Mouse (Mus musculus) gastrocnemius, adult 18-20 months (tissue): ENCODE results near the gene Cad. TPM values are rescaled to one million over a fixed set of nuclear protein-coding genes. Genes with fewer than 3 reads are reported as not detected.
A peak's percentile ranks its signal among the peaks of the same experiment; 100 is the strongest.

Experiments used
- DNase-seq: peaks from one replicate; pipeline ENCODE4 v3.0.0; 2021; ENCODE audit warnings: low spot score
- total RNA-seq, 2 experiments: library from RNA; stranded (reverse); gene quantifications; 2 replicates each; pipeline ENCODE4 v1.2.3; 2021

Gene Cad
- total RNA-seq, 2 experiments from 2014 or later: 21.0 to 24.9 TPM

DNA sequence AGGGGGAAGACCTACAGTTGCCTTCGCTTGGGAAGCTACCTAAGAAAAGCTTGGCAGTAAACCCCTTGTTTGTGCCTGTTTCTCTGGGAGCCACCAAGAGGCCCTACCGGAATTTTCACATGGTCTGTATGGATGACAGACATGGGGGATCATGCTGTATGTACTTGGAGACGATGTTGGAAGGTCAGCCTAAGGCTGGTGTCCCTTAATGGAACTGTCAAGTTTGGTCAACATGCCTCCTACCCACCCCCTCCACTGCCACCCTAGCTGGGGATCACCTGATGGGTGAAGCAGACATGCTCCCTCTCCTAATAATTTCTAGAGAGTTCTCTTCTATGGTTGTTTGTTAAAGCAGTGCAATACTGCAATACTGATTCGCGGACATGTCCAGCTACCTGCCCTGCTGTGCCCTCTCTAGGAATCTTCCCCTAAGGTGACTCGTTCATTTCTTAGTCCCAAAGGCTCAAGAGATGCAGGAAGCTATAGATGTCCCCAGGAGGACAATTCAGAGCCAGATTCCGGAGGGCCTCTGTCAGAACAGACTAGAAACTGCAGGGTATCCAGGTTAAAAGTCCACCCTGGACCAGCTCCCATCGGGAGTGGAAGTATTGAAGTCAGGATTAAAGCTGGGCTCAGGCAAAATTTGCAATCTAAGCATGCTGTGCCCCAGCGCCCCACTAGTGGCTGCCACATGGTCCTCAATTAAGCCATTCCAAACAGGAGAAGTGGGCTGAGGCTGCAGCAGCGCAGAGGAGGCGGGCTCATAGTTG, 41.3 kb downstream of the Cad start:
- no peak for DNase-seq

DNA sequence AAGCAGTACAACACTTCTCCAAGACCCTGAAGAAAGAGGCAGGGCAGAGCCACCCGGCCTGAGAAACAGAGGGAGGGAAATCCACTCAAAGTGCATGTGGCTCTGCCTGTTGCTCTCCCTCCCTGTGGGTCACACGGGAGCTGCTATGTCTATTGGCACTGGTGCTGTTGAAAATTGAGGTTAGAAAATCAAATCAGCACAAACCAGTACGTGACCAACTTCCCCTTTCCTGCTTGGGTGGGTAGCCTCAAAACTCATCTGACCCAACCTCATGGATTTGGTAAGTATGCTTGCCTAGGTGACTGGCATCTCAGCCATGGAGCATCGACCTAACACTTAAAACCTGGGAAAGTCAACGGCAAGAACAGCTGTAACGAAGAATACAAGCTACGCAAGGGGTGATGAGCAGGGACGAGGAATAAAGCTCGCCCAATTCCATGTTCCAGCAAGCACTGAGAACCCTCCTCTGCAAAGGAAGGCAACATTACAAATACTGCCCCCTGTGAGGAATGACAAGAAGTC, 51.3 kb downstream of the Cad start, which contains the start of gene Dnajc5g:
Gene Dnajc5g (plus strand): TSS at position 472 of the 522 bp plus-strand sequence.
- DNase-seq: no peak

DNA sequence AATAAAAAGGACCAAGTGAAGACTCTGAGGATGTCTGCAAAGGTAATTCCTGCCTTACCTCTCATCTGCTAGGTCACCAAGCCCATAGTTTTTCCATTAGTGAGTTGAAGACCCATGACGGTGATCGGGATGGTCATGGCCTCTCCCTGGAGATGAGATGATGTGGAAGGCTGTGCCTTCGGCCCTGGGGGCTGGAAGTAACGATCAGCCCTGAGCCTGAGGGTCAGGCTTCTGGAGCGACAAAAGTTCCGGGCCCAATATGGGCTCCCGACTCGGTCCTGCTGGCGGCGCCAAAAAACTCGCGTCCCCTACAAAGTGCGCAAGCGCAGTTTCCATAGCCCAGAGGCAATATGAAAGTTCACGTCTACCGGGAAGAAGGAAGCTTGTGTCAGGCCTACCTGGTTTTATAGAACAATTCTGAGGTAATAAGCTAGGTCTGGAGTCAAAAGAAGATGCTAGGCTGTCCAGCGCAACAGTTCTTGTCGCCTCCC, 53.5 kb downstream of the Cad start, which contains the start of gene Slc30a3:
Gene Slc30a3 (minus strand): TSS at position 238 of the 491 bp plus-strand sequence.
- DNase-seq: no peak

DNA sequence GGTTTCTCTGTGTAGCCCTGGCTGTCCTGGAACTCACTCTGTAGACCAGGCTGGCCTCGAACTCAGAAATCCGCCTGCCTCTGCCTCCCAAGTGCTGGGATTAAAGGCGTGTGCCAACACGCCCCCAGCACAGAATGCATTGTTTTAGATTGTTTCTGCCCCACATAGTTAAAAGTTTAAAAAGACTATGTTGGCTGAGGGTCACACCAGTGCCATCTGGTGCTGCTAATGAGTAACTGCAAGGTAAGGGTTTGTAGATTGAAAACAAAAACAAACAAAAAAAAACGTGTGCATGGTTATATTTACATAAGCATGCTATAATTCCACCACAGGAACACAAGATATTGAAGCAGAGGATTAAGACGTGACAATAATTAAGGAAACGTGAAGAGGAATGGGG, 56.2 kb downstream of the Cad start:
- DNase-seq: no peak

DNA sequence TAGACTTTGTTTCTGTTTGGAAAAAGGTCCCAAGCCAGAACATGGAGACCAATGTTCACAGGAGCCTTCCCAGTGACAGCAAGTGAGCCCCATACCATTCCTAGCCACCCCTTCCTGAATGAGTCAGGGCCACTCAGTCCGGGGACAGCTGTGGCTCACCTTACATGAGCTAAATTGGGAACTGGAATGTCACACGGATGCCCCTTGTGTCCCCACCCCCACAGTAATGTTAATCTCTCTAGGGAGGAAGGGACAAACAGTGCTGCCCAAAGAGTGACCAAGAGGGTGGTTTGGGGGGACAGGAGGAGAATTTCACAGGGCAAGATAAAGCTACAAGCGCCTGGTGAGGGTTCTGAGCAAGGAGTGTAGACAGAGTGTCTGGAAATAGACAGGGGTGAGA, 61.8 kb downstream of the Cad start, which contains the start of gene Trim54:
Gene Trim54 (plus strand): TSS at position 359 of the 400 bp plus-strand sequence.
- DNase-seq: peak; percentile 85

DNA sequence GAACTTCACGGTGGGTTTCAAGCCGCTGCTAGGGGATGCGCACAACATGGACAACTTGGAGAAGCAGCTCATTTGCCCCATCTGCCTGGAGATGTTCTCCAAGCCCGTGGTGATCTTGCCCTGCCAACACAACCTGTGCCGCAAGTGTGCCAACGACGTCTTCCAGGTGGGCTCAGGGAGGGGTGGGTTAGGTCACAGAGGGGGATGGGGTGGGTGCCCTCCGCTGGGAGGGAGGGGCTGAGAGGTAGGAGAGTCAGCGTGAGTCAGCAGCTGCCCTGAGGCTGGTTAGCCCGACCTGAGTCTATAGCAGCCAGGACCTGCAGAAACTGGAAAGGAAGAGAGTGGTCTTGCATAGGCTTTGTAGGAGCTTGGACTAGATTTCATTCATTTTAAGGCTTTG, 62.3 kb downstream of the Cad start:
- no peak for DNase-seq

DNA sequence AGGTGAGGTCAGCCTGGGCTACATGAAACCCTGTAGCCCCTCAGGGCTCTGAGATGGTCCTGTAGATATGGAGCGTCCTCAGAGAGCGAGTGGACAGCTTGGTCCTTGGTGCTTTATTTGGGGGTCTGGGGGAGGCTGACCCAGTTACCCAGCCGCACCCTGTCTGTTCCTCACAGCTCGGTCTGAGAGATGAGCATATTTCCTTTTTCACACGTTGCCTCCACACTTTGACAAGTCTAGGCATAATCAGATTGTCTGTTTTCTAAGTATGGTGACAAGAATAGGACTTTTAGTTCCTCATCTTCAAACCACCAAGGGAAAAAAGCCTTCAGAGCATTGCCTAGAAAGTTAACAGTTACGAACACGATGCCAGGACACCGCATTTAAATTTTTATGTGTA, 66.5 kb downstream of the Cad start:
- DNase-seq: no peak

DNA sequence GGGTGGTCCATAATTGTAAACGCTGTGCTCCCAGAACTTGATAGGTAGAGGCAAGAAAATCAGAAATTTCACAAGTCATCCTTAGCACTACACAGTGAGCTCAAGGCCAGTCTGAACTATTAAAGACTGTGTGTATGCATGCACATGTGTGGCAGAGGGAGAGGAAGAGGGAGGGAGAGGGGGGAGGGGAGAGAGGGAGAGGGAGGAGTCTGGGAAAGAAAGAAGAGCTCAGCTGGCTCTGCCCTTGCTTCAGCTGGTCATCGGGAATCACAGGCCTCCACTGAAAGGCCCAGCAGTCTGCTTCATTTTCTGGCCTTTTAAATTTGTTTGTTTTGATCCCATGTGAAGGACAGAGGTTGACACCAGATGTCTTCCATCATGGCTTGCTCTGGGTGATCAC, 68.9 kb downstream of the Cad start:
- no peak for DNase-seq

DNA sequence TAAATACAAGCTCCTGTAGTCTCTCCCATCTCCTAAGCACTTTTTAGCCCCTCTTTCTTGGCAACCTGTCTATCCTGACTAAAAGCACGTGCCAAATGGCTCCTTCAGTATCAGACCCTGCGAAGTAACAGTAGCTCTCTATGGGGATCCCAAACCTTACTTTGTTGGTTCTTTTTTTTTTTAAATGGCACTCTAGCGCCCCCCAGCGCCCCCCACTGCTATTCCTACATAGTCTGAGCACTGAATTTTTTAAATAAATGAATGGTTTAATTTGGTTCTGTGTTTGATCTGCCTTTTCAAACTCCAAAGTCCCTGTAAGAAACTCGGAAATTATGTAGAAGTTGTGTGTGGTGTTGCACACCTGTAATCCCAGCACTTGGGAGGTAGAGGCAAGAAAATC, 71.5 kb downstream of the Cad start:
- no peak for DNase-seq

Other genes with a start within 250 kb of the Cad start
- 10 to 100 TPM; 90.8 to 91.0 TPM for gene Mapre3, start 240.1 kb upstream of the Cad start, total RNA-seq
- gene Tmem214, start 186.8 kb upstream of the Cad start, total RNA-seq: 10 to 100 TPM; 28.8 to 29.7 TPM
- 1 to 10 TPM; 2.1 to 3.4 TPM for gene Agbl5, start 166.1 kb upstream of the Cad start, total RNA-seq
- 100 to 1,000 TPM; 110 to 114 TPM for gene Ost4, start 147.0 kb upstream of the Cad start, total RNA-seq
- gene Emilin1, start 141.4 kb upstream of the Cad start, total RNA-seq: 1 to 10 TPM; 2.5 to 4.4 TPM
- gene Khk, start 133.3 kb upstream of the Cad start, total RNA-seq: 10 to 100 TPM; 36.5 to 36.6 TPM
- 1 to 10 TPM; 3.0 to 3.9 TPM for gene Cgref1, start 109.2 kb upstream of the Cad start, total RNA-seq
- 10 to 100 TPM; 70.5 to 78.2 TPM for gene Preb, start 94.4 kb upstream of the Cad start, total RNA-seq
- under 1 TPM; 0.07 to 0.21 TPM for gene Tcf23, start 86.1 kb upstream of the Cad start, total RNA-seq
- 10 to 100 TPM; 45.3 to 45.4 TPM for gene Atraid, start 6.5 kb upstream of the Cad start, total RNA-seq
- 1 to 10 TPM; 4.3 to 5.7 TPM for gene Slc5a6, start 5.9 kb upstream of the Cad start, total RNA-seq
- not detected for gene Dnajc5g, start 51.5 kb downstream of the Cad start, total RNA-seq
- gene Slc30a3, start 53.5 kb downstream of the Cad start, total RNA-seq: under 1 TPM in 1 of 2 experiments, not detected in 1; 0.09 TPM
- 100 to 1,000 TPM; 438 to 512 TPM for gene Trim54, start 61.9 kb downstream of the Cad start, total RNA-seq
- gene Ucn, start 84.0 kb downstream of the Cad start, total RNA-seq: not detected
- gene Mpv17, start 99.5 kb downstream of the Cad start, total RNA-seq: 10 to 100 TPM; 18.8 to 22.0 TPM
- gene Gm29609, start 125.1 kb downstream of the Cad start, total RNA-seq: under 1 TPM; 0.28 to 0.50 TPM
- gene Gtf3c2, start 125.4 kb downstream of the Cad start, total RNA-seq: 10 to 100 TPM; 20.7 to 20.9 TPM
- gene Snx17, start 138.4 kb downstream of the Cad start, total RNA-seq: 10 to 100 TPM; 29.1 to 30.8 TPM
- 10 to 100 TPM; 42.9 to 46.8 TPM for gene Eif2b4, start 138.7 kb downstream of the Cad start, total RNA-seq
- gene Zfp513, start 147.5 kb downstream of the Cad start, total RNA-seq: 1 to 10 TPM; 6.0 to 7.2 TPM
- 10 to 100 TPM; 37.8 to 43.9 TPM for gene Ppm1g, start 165.9 kb downstream of the Cad start, total RNA-seq
- gene Nrbp1, start 186.1 kb downstream of the Cad start, total RNA-seq: 10 to 100 TPM; 50.3 to 54.9 TPM
- gene Gm9970, start 186.5 kb downstream of the Cad start, total RNA-seq: not detected
- 1 to 10 TPM; 1.9 to 2.1 TPM for gene Krtcap3, start 196.9 kb downstream of the Cad start, total RNA-seq
- gene Ift172, start 236.3 kb downstream of the Cad start, total RNA-seq: 10 to 100 TPM; 26.2 to 26.9 TPM
- gene Fndc4, start 241.3 kb downstream of the Cad start, total RNA-seq: 1 to 10 TPM; 1.5 to 1.6 TPM
- gene Gckr, start 242.7 kb downstream of the Cad start, total RNA-seq: not detected